Mouse (Mus musculus) Patski (cell line): ENCODE measurements around the gene Gp1bb. TPM values are rescaled to one million over a fixed set of nuclear protein-coding genes. Genes with fewer than 3 reads are reported as not detected.

ENCODE experiments used
- ATAC-seq: fragments of 100-300 bp; one replicate; pipeline ENCODE4 v1.8.0; 2021
- CTCF ChIA-PET: fragments of 350-600 bp; sonication (Branson Sonifier 250); formaldehyde crosslinking; loops from one replicate; lab custom pipeline; 2022; ENCODE audit warnings: inconsistent platforms; lab: Charles Lee
- POLR2A ChIA-PET: fragments of 350-600 bp; sonication (Branson Sonifier 250); formaldehyde crosslinking; loops from one replicate; lab custom pipeline; 2022; ENCODE audit warnings: antibody characterized with exemption, inconsistent platforms; lab: Charles Lee
- DNase-seq: peaks from one replicate; pipeline ENCODE4 v3.0.0-alpha.2; 2011; ENCODE audit warnings: low read depth, low spot score
- H3K27me3 ChIP-seq: fragments of 371-371 bp; one replicate; pipeline ENCODE4 v1.5.1; 2021
- CTCF ChIP-seq: fragments of 100-300 bp; IDR thresholded peaks from one replicate; pipeline ENCODE4 v1.5.1; 2021
- in situ Hi-C: fragments of 300-500 bp; cut with MboI; formaldehyde crosslinking; loops from 3 replicates; pipeline ENCODE4 v1.11.1; 2018; ENCODE audit warnings: low pct_unique_long_range_greater_than_20kb, mixed read lengths
- polyA plus RNA-seq: library from polyadenylated mRNA; unstranded; gene quantifications from one replicate; pipeline ENCODE4 v1.2.3, GENCODE M21; 2021

Gene Gp1bb
- polyA plus RNA-seq, 1 experiment from 2014 or later: 0.91 TPM

DNA sequence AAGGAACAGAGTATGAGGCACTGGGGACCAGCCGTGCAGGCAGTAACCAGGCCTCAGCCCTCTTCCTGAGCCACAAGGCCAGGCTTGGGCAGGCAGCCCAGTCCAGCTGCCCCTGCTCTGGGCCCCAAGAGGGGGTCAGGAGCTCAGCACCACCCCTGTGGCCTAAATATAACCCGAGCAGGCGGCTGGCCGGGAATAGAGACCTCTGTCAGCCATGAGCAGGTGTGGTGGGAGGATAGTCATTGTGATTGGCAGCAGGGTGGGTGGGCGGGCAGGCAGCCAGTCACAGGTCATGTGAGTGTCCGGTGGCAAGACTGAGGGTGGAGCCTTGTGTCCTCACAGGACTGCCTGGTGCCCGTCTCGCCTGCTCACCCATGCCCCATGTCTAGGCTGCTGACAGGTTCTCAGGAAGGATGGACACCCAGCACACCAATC lies 17.9 kb downstream of the Gp1bb start:
- H3K27me3 ChIP-seq: no peaks in the 10 kb centered on the region
- in situ Hi-C loops: no loop called here
- POLR2A ChIA-PET: interaction anchor here (1.1 kb wide), 1 partner anchor 30 kb away, joined by 3 read pairs; no protein-coding TSS in a partner anchor
- no peak for ATAC-seq
- DNase-seq: no peak
- no peak for TF ChIP-seq CTCF
- CTCF ChIA-PET: interaction anchor here (1.5 kb wide), 1 partner anchor 13 kb away, joined by 3 read pairs; no protein-coding TSS in a partner anchor

- H3K27me3 ChIP-seq: peaks cover 3% of the 10 kb centered on the region
- CTCF ChIA-PET: no interaction called here
- POLR2A ChIA-PET: no interaction called here
- no peak for TF ChIP-seq CTCF
- in situ Hi-C loops: no loop called here
- DNase-seq (no peak), ATAC-seq (no peak)
These were observed 20.8 kb downstream of the Gp1bb start for GRCm38 (mm10) chr16:18601447-18601846.

GRCm38 (mm10) chr16:18598006-18598405 lies 24.2 kb downstream of the Gp1bb start:
- no peak for DNase-seq
- no peak for ATAC-seq
- in situ Hi-C loops: no loop called here
- CTCF ChIA-PET: interaction anchor here (0.6 to 1.1 kb wide), 2 partner anchors 17 to 155 kb away, joined by 3 read pairs; no protein-coding TSS in a partner anchor
- POLR2A ChIA-PET: interaction anchor here (0.7 kb wide), 1 partner anchor 183 kb away, joined by 3 read pairs; no protein-coding TSS in a partner anchor
- TF ChIP-seq CTCF: no peak
- H3K27me3 ChIP-seq: peaks cover 6% of the 10 kb centered on the region

DNA sequence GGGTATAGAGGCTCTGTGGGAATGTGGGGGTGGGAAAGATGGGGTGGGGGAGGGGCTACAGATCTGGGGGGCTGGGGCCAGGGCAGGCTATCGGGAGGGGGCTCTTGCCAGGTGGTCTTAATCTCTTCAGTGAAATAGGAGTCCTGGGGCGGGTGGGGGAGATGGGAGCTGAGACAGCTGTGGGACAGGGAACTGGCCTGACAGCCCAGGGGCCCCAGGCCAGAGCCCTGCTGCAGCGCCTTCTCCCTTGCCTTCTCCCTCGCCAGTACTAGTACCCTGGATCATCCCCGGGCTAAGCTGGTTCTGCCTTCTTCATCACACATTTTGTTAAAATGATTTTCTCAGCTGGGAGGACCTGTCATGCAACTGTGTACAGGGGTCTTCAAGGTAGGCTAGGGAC lies 25.9 kb downstream of the Gp1bb start:
- ATAC-seq: no peak
- CTCF ChIA-PET: interaction anchor here (0.8 kb wide), 1 partner anchor 20 kb away, joined by 3 read pairs; no protein-coding TSS in a partner anchor
- POLR2A ChIA-PET: no interaction called here
- peaks cover 13% of the 10 kb centered on the region for H3K27me3 ChIP-seq
- no peak for DNase-seq
- in situ Hi-C loops: no loop called here
- TF ChIP-seq CTCF: no peak

GRCm38 (mm10) chr16:18593930-18594329 lies 28.3 kb downstream of the Gp1bb start:
- ATAC-seq (no peak), DNase-seq (no peak)
- TF ChIP-seq CTCF: no peak
- ChIA-PET CTCF (no interaction called here), POLR2A (no interaction called here)
- in situ Hi-C loops: no loop called here
- H3K27me3 ChIP-seq: peaks cover 17% of the 10 kb centered on the region

DNA sequence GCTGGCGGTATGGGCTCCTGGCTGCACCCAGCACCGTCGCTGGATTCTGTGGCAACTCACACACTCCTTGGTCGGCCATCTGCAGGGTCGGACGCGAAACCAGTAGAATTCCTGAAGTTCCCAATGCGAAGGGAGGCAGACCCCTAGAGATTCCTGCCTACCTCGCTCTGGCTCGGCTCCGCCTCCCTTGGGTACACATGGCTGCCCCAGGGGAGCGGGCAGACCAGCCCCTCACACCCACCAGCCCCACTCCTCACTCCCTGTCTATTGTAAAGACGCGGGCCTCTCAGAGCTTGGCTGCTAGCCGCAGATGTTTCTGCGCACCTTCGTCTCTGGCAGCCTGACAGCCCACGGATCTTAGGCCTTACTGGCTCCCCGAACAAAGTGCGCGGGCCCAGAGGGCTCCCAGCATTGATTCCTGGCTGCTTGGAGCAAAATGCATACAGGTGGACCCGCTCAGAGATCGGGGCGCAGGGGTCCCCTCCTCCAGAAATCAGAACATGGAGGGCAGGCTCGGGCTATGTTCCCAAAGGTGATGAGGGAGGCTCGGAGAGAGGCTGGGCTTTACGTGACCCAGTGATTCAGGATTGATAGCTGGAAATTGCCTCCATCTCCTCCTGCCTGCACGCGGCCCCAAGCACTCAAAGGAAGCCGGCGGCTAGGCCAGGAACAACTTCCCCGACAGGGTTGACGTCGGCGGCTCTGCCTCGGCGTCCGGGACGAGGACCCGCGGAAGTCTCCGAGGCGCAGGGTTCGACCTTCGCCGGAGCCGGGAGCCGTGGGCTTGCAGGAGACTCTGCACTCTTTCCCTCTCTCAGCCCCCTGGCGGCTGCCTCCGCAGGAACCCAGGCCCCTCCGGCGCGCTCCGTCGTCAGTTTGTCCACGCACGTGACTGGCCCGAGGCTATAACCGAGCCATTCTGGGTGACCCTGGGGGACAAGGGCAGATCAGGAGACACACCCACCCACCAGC lies 30.9 kb downstream of the Gp1bb start:
- no peak for TF ChIP-seq CTCF
- ATAC-seq: no peak
- H3K27me3 ChIP-seq: peaks cover 28% of the 10 kb centered on the region
- CTCF ChIA-PET: no interaction called here
- DNase-seq: no peak
- in situ Hi-C loops: no loop called here
- POLR2A ChIA-PET: no interaction called here

GRCm38 (mm10) chr16:18589804-18590790 lies 32.1 kb downstream of the Gp1bb start, which contains the start of gene Tbx1:
Gene Tbx1, minus strand, starts transcription at chr16:18590671.
- in situ Hi-C loops: no loop called here
- peaks cover 36% of the 10 kb centered on the region for H3K27me3 ChIP-seq

DNA sequence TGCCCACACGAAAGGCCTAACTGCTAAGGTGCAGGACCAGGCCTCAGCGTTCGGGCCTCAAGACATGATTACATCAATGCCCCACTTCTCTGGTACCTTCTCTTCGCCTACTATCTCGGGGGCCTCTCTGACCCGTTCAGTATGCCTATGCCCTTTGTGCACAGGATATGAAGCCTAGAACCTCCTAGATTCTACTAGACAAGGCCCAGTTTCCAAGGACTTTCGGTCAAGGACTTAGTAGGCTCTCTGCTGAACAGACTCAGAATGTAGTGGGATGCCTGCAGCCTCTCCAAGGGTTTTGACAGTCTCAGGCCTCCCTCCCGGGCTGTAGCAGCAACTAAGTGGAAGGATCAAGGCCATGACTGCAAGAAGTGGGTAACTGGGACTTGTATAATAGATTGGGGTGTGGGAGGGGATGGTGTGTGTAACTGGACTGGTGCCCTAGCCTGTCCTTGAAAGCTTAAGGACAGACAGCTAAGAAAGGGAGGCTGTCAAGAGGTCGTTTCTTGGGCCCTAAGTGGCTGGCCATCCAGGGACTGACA lies 33.1 kb downstream of the Gp1bb start:
- ChIA-PET CTCF (no interaction called here), POLR2A (no interaction called here)
- no peak for ATAC-seq
- in situ Hi-C loops: no loop called here
- H3K27me3 ChIP-seq: peaks cover 36% of the 10 kb centered on the region
- TF ChIP-seq CTCF: no peak
- DNase-seq: no peak

More at GRCm38 (mm10) chr16:18589804-18590790, 32.1 kb downstream of the Gp1bb start, which contains the start of gene Tbx1:
- POLR2A ChIA-PET: no interaction called here
- no peak for TF ChIP-seq CTCF
- no peak for DNase-seq
- CTCF ChIA-PET: no interaction called here
- ATAC-seq: no peak

- in situ Hi-C loops: no loop called here
- DNase-seq (no peak), ATAC-seq (no peak)
- no peak for TF ChIP-seq CTCF
- CTCF ChIA-PET: no interaction called here
- H3K27me3 ChIP-seq: peaks cover 36% of the 10 kb centered on the region
- POLR2A ChIA-PET: no interaction called here
These were observed 33.5 kb downstream of the Gp1bb start for GRCm38 (mm10) chr16:18588738-18589055.
